Mouse (Mus musculus): ENCODE results near the gene Copz1.

DNA sequence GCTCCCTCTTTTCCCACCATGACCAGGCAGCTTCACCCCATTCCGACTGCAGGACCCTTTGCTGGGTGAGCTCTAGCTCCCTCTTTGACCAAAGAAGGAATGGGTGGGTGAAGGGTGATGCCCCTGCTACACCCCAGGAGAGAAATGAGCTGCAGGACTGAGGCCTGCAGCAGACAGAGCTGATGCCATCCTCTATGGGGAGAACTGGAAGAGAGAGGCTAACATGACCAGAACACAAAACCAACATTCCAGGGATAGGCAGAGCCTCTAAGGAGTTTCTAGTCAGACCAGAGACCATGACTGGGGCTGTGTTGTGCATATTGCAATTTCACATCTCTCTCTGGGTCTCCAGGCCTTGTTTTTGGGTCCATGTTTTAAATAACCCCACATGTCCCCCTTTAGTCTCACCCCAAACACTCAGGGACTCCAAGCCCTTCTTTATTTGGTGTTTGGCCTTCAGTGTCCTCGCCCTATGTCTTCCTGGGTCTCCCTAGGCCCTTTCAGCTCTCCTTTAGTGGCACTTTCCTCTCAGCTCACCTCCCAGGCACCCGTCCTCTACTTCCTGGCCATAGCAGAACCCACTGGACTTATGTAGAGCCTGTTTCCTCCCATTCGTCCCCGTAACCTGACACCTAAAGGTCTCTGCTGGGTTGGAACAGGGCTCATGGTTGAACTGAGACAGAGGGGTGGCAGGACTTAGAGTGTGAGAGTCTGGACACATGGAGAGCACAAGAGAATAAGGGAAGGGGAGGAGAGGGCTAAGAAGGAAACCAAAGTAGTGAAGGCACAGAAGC is 29.2 kb downstream of the Copz1 start:
- no peak for TF ChIP-seq GATA1 (IDR thresholded peaks at IDR 0.05; ENCODE audit: low read length)
- no peak for TF ChIP-seq TAL1 (IDR thresholded peaks at IDR 0.05; ENCODE audit: low read length)

Data from erythroblast, embryonic 14.5 days (primary cell).